Mouse (Mus musculus) erythroblast, adult 5-6 weeks (primary cell): Measurements from ENCODE around the gene Tmed9. TPM values are rescaled to one million over a fixed set of nuclear protein-coding genes. Genes with fewer than 3 reads are reported as not detected.

ENCODE experiments used
- total RNA-seq, 2 experiments: library from RNA; stranded (forward) in 1 of 2; stranded (reverse) in 1 of 2; fragments of 150-400 nt in 1 of 2; fragments of 200-764, 138-1000 nt in 1 of 2; gene quantifications; 2 replicates each; pipeline versions ENCODE4 v1.2.3 to v1.2.4; 2015 to 2017; ENCODE audit warnings: low replicate concordance in 2 of 2

Gene Tmed9
- total RNA-seq, 2 experiments from 2014 or later: 16.3 to 25.1 TPM

Other genes starting within 250 kb of the Tmed9 start
- gene Mxd3, start 243.9 kb upstream of the Tmed9 start, total RNA-seq (2015; ENCODE audit: low replicate concordance): 14.2 and 15.0 TPM in 2 replicates
- 20.1 and 28.7 TPM in 2 replicates for gene Mxd3, start 243.9 kb upstream of the Tmed9 start, total RNA-seq (2017; ENCODE audit: low replicate concordance)
- 19.6 and 20.2 TPM in 2 replicates for gene Lman2, start 210.9 kb upstream of the Tmed9 start, total RNA-seq (2015; ENCODE audit: low replicate concordance)
- gene Lman2, start 210.9 kb upstream of the Tmed9 start, total RNA-seq (2017; ENCODE audit: low replicate concordance): 31.8 and 33.4 TPM in 2 replicates
- 9.0 and 14.2 TPM in 2 replicates for gene Rgs14, start 204.0 kb upstream of the Tmed9 start, total RNA-seq (2015; ENCODE audit: low replicate concordance)
- gene Rgs14, start 204.0 kb upstream of the Tmed9 start, total RNA-seq (2017; ENCODE audit: low replicate concordance): 7.8 and 7.9 TPM in 2 replicates
- gene Slc34a1, start 175.5 kb upstream of the Tmed9 start, total RNA-seq (2015; ENCODE audit: low replicate concordance): not detected in 2 replicates
- not detected in 2 replicates for gene Slc34a1, start 175.5 kb upstream of the Tmed9 start, total RNA-seq (2017; ENCODE audit: low replicate concordance)
- gene Pfn3, start 158.5 kb upstream of the Tmed9 start, total RNA-seq (2015; ENCODE audit: low replicate concordance): not detected in 2 replicates
- not detected in 2 replicates for gene Pfn3, start 158.5 kb upstream of the Tmed9 start, total RNA-seq (2017; ENCODE audit: low replicate concordance)
- not detected in 2 replicates for gene F12, start 146.9 kb upstream of the Tmed9 start, total RNA-seq (2015; ENCODE audit: low replicate concordance)
- not detected in 2 replicates for gene F12, start 146.9 kb upstream of the Tmed9 start, total RNA-seq (2017; ENCODE audit: low replicate concordance)
- 24.2 and 25.2 TPM in 2 replicates for gene Grk6, start 128.7 kb upstream of the Tmed9 start, total RNA-seq (2015; ENCODE audit: low replicate concordance)
- 33.4 and 38.2 TPM in 2 replicates for gene Grk6, start 128.7 kb upstream of the Tmed9 start, total RNA-seq (2017; ENCODE audit: low replicate concordance)
- gene Prr7, start 109.5 kb upstream of the Tmed9 start, total RNA-seq (2015; ENCODE audit: low replicate concordance): not detected in 2 replicates
- gene Prr7, start 109.5 kb upstream of the Tmed9 start, total RNA-seq (2017; ENCODE audit: low replicate concordance): not detected in 2 replicates
- 0.42 TPM in 1 of 2 replicates, not detected in the other for gene Dbn1, start 85.6 kb upstream of the Tmed9 start, total RNA-seq (2015; ENCODE audit: low replicate concordance)
- not detected in 2 replicates for gene Dbn1, start 85.6 kb upstream of the Tmed9 start, total RNA-seq (2017; ENCODE audit: low replicate concordance)
- 1.7 and 1.9 TPM in 2 replicates for gene Pdlim7, start 60.1 kb upstream of the Tmed9 start, total RNA-seq (2015; ENCODE audit: low replicate concordance)
- gene Pdlim7, start 60.1 kb upstream of the Tmed9 start, total RNA-seq (2017; ENCODE audit: low replicate concordance): 2.4 and 2.9 TPM in 2 replicates
- gene Dok3, start 44.4 kb upstream of the Tmed9 start, total RNA-seq (2015; ENCODE audit: low replicate concordance): 11.9 and 19.2 TPM in 2 replicates
- gene Dok3, start 44.4 kb upstream of the Tmed9 start, total RNA-seq (2017; ENCODE audit: low replicate concordance): 12.5 and 12.9 TPM in 2 replicates
- 1.3 and 3.6 TPM in 2 replicates for gene Ddx41, start 37.1 kb upstream of the Tmed9 start, total RNA-seq (2015; ENCODE audit: low replicate concordance)
- gene Ddx41, start 37.1 kb upstream of the Tmed9 start, total RNA-seq (2017; ENCODE audit: low replicate concordance): 14.1 and 17.6 TPM in 2 replicates
- gene Fam193b, start 2.6 kb upstream of the Tmed9 start, total RNA-seq (2015; ENCODE audit: low replicate concordance): 35.9 and 38.6 TPM in 2 replicates
- 18.0 and 23.7 TPM in 2 replicates for gene Fam193b, start 2.6 kb upstream of the Tmed9 start, total RNA-seq (2017; ENCODE audit: low replicate concordance)
- 0.77 and 0.84 TPM in 2 replicates for gene B4galt7, start 26.2 kb downstream of the Tmed9 start, total RNA-seq (2015; ENCODE audit: low replicate concordance)
- gene B4galt7, start 26.2 kb downstream of the Tmed9 start, total RNA-seq (2017; ENCODE audit: low replicate concordance): 0.42 and 4.3 TPM in 2 replicates
- 12.9 and 14.6 TPM in 2 replicates for gene Caml, start 49.3 kb downstream of the Tmed9 start, total RNA-seq (2015; ENCODE audit: low replicate concordance)
- 6.4 and 26.3 TPM in 2 replicates for gene Caml, start 49.3 kb downstream of the Tmed9 start, total RNA-seq (2017; ENCODE audit: low replicate concordance)
- 32.6 and 35.4 TPM in 2 replicates for gene Ddx46, start 61.3 kb downstream of the Tmed9 start, total RNA-seq (2015; ENCODE audit: low replicate concordance)
- gene Ddx46, start 61.3 kb downstream of the Tmed9 start, total RNA-seq (2017; ENCODE audit: low replicate concordance): 36.6 and 42.2 TPM in 2 replicates
- gene B230219D22Rik, start 119.4 kb downstream of the Tmed9 start, total RNA-seq (2015; ENCODE audit: low replicate concordance): 15.2 and 23.6 TPM in 2 replicates
- 15.1 and 19.1 TPM in 2 replicates for gene B230219D22Rik, start 119.4 kb downstream of the Tmed9 start, total RNA-seq (2017; ENCODE audit: low replicate concordance)
- gene Txndc15, start 140.9 kb downstream of the Tmed9 start, total RNA-seq (2015; ENCODE audit: low replicate concordance): 10.4 and 11.5 TPM in 2 replicates
- 4.2 and 7.0 TPM in 2 replicates for gene Txndc15, start 140.9 kb downstream of the Tmed9 start, total RNA-seq (2017; ENCODE audit: low replicate concordance)
- gene Pcbd2, start 153.6 kb downstream of the Tmed9 start, total RNA-seq (2015; ENCODE audit: low replicate concordance): 12.5 TPM in 1 of 2 replicates, not detected in the other
- gene Pcbd2, start 153.6 kb downstream of the Tmed9 start, total RNA-seq (2017; ENCODE audit: low replicate concordance): 11.2 and 24.4 TPM in 2 replicates
- not detected in 2 replicates for gene Catsper3, start 210.8 kb downstream of the Tmed9 start, total RNA-seq (2015; ENCODE audit: low replicate concordance)
- gene Catsper3, start 210.8 kb downstream of the Tmed9 start, total RNA-seq (2017; ENCODE audit: low replicate concordance): not detected in 2 replicates